Mouse (Mus musculus): Measurements from ENCODE around the gene Agxt2. TPM values are rescaled to one million over a fixed set of nuclear protein-coding genes. Genes with fewer than 3 reads are reported as not detected.
A peak's percentile ranks its signal among the peaks of the same experiment; 100 is the strongest.

Gene Agxt2
- not detected for total RNA-seq (2021)

- intact Hi-C loops (cut with DNase I) = no loop called here
- no peak for DNase-seq (ENCODE audit: extremely low spot score in 1 of 2, low spot score in 2 of 2)
Observed at GRCm38 (mm10) chr15:10358039-10358948, at the start of gene Agxt2. Agxt2 (plus strand) TSS chr15:10358532.

- intact Hi-C loops (cut with DNase I) = loop anchor here (5.0 kb wide), 1 partner anchor 855 kb away; no protein-coding TSS in a partner anchor
Observed at GRCm38 (mm10) chr15:10311826-10312225, 46.5 kb upstream of the Agxt2 start.

GRCm38 (mm10) chr15:10313522-10314455 lies 44.5 kb upstream of the Agxt2 start:
- intact Hi-C loops (cut with DNase I) = loop anchor here (5.0 kb wide), 1 partner anchor 856 kb away; no protein-coding TSS in a partner anchor

More at GRCm38 (mm10) chr15:10311826-10312225, 46.5 kb upstream of the Agxt2 start:
- DNase-seq (ENCODE audit: extremely low spot score in 1 of 2, low spot score in 2 of 2) = no peak

GRCm38 (mm10) chr15:10325080-10325479 lies 33.3 kb upstream of the Agxt2 start, which contains the start of gene Gm21973:
Gm21973 (plus strand) TSS chr15:10325380.
- no peak for DNase-seq (ENCODE audit: extremely low spot score in 1 of 2, low spot score in 2 of 2)
- intact Hi-C loops (cut with DNase I) = no loop called here

More at GRCm38 (mm10) chr15:10313522-10314455, 44.5 kb upstream of the Agxt2 start:
- DNase-seq (ENCODE audit: extremely low spot score in 1 of 2, low spot score in 2 of 2) = peak; percentile 52 to 56

- intact Hi-C loops (cut with DNase I) = no loop called here
- no peak for DNase-seq (ENCODE audit: extremely low spot score in 1 of 2, low spot score in 2 of 2)
Observed at GRCm38 (mm10) chr15:10330626-10331025, 27.7 kb upstream of the Agxt2 start.

- DNase-seq (ENCODE audit: extremely low spot score in 1 of 2, low spot score in 2 of 2) = no peak
- intact Hi-C loops (cut with DNase I) = no loop called here
Observed at GRCm38 (mm10) chr15:10332566-10332965, 25.8 kb upstream of the Agxt2 start.

- intact Hi-C loops (cut with DNase I) = no loop called here
- DNase-seq (ENCODE audit: extremely low spot score in 1 of 2, low spot score in 2 of 2) = no peak
Observed at GRCm38 (mm10) chr15:10338606-10339005, 19.7 kb upstream of the Agxt2 start.

GRCm38 (mm10) chr15:10347044-10347443 lies 11.3 kb upstream of the Agxt2 start:
- intact Hi-C loops (cut with DNase I) = no loop called here
- DNase-seq (ENCODE audit: extremely low spot score in 1 of 2, low spot score in 2 of 2) = no peak

- intact Hi-C loops (cut with DNase I) = no loop called here
- DNase-seq (ENCODE audit: extremely low spot score in 1 of 2, low spot score in 2 of 2) = no peak
Observed at GRCm38 (mm10) chr15:10366331-10366730, 8.0 kb downstream of the Agxt2 start.

GRCm38 (mm10) chr15:10375404-10375803 lies 17.1 kb downstream of the Agxt2 start:
- intact Hi-C loops (cut with DNase I) = no loop called here
- DNase-seq (ENCODE audit: extremely low spot score in 1 of 2, low spot score in 2 of 2) = no peak

GRCm38 (mm10) chr15:10378338-10378959 lies 20.1 kb downstream of the Agxt2 start:
- DNase-seq (ENCODE audit: extremely low spot score in 1 of 2, low spot score in 2 of 2) = no peak
- intact Hi-C loops (cut with DNase I) = no loop called here

GRCm38 (mm10) chr15:10379757-10380458 lies 21.6 kb downstream of the Agxt2 start:
- intact Hi-C loops (cut with DNase I) = no loop called here
- DNase-seq (ENCODE audit: extremely low spot score in 1 of 2, low spot score in 2 of 2) = no peak

GRCm38 (mm10) chr15:10387263-10387662 lies 28.9 kb downstream of the Agxt2 start:
- no peak for DNase-seq (ENCODE audit: extremely low spot score in 1 of 2, low spot score in 2 of 2)
- intact Hi-C loops (cut with DNase I) = no loop called here

GRCm38 (mm10) chr15:10399795-10400194 lies 41.5 kb downstream of the Agxt2 start:
- DNase-seq (ENCODE audit: extremely low spot score in 1 of 2, low spot score in 2 of 2) = no peak
- intact Hi-C loops (cut with DNase I) = no loop called here

- DNase-seq (ENCODE audit: extremely low spot score in 1 of 2, low spot score in 2 of 2) = no peak
- intact Hi-C loops (cut with DNase I) = no loop called here
Observed at GRCm38 (mm10) chr15:10400415-10400814, 42.1 kb downstream of the Agxt2 start.

GRCm38 (mm10) chr15:10409842-10410241 lies 51.5 kb downstream of the Agxt2 start:
- intact Hi-C loops (cut with DNase I) = no loop called here
- no peak for DNase-seq (ENCODE audit: extremely low spot score in 1 of 2, low spot score in 2 of 2)

- intact Hi-C loops (cut with DNase I) = no loop called here
- no peak for DNase-seq (ENCODE audit: extremely low spot score in 1 of 2, low spot score in 2 of 2)
Observed at GRCm38 (mm10) chr15:10410881-10411280, 52.5 kb downstream of the Agxt2 start.

- DNase-seq (ENCODE audit: extremely low spot score in 1 of 2, low spot score in 2 of 2) = no peak
- intact Hi-C loops (cut with DNase I) = no loop called here
Observed at GRCm38 (mm10) chr15:10413656-10414055, 55.3 kb downstream of the Agxt2 start.
